Mouse (Mus musculus) layer of hippocampus, adult 2 months (tissue): ENCODE results near the gene Gm20765. TPM values are rescaled to one million over a fixed set of nuclear protein-coding genes. Genes with fewer than 3 reads are reported as not detected.
"Not testable (repeated sequence)": the region's sequence is repeated elsewhere in the genome, so short reads cannot be mapped to it uniquely, and the experiment has no call there.

Experiments
- DNase-seq, 2 experiments: peaks; one replicate each; pipeline ENCODE4 v3.0.0; 2022; ENCODE audit warnings: low spot score in 2 of 2
- H3K27ac ChIP-seq: fragments of 200-600 bp; 2 replicates; pipeline ENCODE4 v1.8.1; 2022
- H3K4me3 ChIP-seq: fragments of 200-600 bp; 2 replicates; pipeline ENCODE4 v1.8.1; 2022; ENCODE audit warnings: mild to moderate bottlenecking
- CTCF ChIP-seq: fragments of 200-600 bp; conservative IDR thresholded peaks from 2 replicates; pipeline ENCODE4 v1.8.1; 2022; ENCODE audit warnings: antibody characterized with exemption, mild to moderate bottlenecking, moderate library complexity
- long read RNA-seq, 2 experiments: library from polyadenylated mRNA; stranded (forward); transcript quantifications; one replicate each; pipeline ENCODE4 v2.0.0; 2021; ENCODE audit warnings: borderline mapping rate in 2 of 2
- total RNA-seq, 2 experiments: library from RNA; stranded (reverse); gene quantifications; 2 replicates each; pipeline ENCODE4 v1.2.3; 2021

The Gm20765 gene
- total RNA-seq, result not detected
- long read RNA-seq, experiment 1, result 0 reads
- long read RNA-seq, experiment 2, result 0 reads

DNA sequence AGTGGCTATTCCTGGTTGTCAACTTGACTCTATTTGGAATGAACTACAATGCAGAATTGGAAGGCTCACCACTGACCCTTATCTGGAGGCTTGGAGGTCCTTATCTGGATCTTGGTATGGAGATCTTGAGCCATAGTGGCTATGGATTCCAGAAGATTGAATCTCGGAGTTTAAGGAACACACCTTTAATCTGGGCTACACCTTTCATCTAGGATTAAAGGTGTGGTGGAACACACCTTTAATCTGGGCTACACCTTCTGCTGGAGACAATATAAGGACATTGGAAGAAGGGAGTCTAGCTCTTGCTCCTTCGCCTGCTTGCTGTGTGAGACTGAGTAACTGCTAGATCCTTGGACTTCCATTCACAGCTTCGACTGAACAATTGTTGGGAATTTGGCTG is at the start of gene Gm20765:
Gm20765 (plus strand) TSS at position 301 of the 400 bp plus-strand sequence.
- H3K4me3 ChIP-seq, H3K27ac ChIP-seq, DNase-seq: not testable (repeated sequence)

DNA sequence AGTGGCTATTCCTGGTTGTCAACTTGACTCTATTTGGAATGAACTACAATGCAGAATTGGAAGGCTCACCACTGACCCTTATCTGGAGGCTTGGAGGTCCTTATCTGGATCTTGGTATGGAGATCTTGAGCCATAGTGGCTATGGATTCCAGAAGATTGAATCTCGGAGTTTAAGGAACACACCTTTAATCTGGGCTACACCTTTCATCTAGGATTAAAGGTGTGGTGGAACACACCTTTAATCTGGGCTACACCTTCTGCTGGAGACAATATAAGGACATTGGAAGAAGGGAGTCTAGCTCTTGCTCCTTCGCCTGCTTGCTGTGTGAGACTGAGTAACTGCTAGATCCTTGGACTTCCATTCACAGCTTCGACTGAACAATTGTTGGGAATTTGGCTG is 42.6 kb upstream of the Gm20765 start, which contains the start of gene Gm21293:
Gm21293 (plus strand) TSS at position 301 of the 400 bp plus-strand sequence.
- DNase-seq, H3K4me3 ChIP-seq, H3K27ac ChIP-seq: not testable (repeated sequence)

DNA sequence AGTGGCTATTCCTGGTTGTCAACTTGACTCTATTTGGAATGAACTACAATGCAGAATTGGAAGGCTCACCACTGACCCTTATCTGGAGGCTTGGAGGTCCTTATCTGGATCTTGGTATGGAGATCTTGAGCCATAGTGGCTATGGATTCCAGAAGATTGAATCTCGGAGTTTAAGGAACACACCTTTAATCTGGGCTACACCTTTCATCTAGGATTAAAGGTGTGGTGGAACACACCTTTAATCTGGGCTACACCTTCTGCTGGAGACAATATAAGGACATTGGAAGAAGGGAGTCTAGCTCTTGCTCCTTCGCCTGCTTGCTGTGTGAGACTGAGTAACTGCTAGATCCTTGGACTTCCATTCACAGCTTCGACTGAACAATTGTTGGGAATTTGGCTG is 34.1 kb upstream of the Gm20765 start, which contains the start of gene Gm6763:
Gm6763 (plus strand) TSS at position 301 of the 400 bp plus-strand sequence.
- DNase-seq, H3K27ac ChIP-seq, H3K4me3 ChIP-seq: not testable (repeated sequence)

DNA sequence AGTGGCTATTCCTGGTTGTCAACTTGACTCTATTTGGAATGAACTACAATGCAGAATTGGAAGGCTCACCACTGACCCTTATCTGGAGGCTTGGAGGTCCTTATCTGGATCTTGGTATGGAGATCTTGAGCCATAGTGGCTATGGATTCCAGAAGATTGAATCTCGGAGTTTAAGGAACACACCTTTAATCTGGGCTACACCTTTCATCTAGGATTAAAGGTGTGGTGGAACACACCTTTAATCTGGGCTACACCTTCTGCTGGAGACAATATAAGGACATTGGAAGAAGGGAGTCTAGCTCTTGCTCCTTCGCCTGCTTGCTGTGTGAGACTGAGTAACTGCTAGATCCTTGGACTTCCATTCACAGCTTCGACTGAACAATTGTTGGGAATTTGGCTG is 25.6 kb upstream of the Gm20765 start, which contains the start of gene Gm8764:
Gm8764 (plus strand) TSS at position 301 of the 400 bp plus-strand sequence.
- not testable (repeated sequence) for H3K4me3 ChIP-seq, DNase-seq

DNA sequence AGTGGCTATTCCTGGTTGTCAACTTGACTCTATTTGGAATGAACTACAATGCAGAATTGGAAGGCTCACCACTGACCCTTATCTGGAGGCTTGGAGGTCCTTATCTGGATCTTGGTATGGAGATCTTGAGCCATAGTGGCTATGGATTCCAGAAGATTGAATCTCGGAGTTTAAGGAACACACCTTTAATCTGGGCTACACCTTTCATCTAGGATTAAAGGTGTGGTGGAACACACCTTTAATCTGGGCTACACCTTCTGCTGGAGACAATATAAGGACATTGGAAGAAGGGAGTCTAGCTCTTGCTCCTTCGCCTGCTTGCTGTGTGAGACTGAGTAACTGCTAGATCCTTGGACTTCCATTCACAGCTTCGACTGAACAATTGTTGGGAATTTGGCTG is 17.1 kb upstream of the Gm20765 start, which contains the start of gene Gm21304:
Gm21304 (plus strand) TSS at position 301 of the 400 bp plus-strand sequence.
- H3K27ac ChIP-seq, DNase-seq, H3K4me3 ChIP-seq: not testable (repeated sequence)

More for the DNA sequence above, 25.6 kb upstream of the Gm20765 start, which contains the start of gene Gm8764:
- H3K27ac ChIP-seq, result not testable (repeated sequence)

DNA sequence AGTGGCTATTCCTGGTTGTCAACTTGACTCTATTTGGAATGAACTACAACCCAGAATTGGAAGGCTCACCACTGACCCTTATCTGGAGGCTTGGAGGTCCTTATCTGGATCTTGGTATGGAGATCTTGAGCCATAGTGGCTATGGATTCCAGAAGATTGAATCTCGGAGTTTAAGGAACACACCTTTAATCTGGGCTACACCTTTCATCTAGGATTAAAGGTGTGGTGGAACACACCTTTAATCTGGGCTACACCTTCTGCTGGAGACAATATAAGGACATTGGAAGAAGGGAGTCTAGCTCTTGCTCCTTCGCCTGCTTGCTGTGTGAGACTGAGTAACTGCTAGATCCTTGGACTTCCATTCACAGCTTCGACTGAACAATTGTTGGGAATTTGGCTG is 8.6 kb upstream of the Gm20765 start, which contains the start of gene Gm21312:
Gm21312 (plus strand) TSS at position 301 of the 400 bp plus-strand sequence.
- H3K27ac ChIP-seq, DNase-seq, H3K4me3 ChIP-seq: not testable (repeated sequence)

DNA sequence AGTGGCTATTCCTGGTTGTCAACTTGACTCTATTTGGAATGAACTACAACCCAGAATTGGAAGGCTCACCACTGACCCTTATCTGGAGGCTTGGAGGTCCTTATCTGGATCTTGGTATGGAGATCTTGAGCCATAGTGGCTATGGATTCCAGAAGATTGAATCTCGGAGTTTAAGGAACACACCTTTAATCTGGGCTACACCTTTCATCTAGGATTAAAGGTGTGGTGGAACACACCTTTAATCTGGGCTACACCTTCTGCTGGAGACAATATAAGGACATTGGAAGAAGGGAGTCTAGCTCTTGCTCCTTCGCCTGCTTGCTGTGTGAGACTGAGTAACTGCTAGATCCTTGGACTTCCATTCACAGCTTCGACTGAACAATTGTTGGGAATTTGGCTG is 8.4 kb downstream of the Gm20765 start, which contains the start of gene Gm4340:
Gm4340 (plus strand) TSS at position 301 of the 400 bp plus-strand sequence.
- not testable (repeated sequence) for DNase-seq, H3K4me3 ChIP-seq, H3K27ac ChIP-seq

DNA sequence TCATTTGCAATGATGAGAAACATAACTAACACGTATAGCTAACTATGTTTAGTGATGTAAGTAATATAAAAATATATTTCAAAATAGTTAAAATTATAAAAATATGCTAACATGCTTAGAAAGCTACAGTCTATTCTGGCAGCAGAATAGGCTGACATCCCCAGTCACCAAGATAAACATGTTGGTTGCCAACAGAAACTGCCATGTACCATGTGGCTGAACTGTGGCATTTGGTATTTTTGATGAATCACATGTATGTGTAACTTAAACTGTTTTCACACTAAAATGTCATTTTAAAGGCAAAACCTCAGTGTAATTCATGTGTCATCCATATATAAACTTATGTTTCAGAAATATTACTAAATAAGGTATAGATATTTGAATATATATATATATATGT is 24.3 kb downstream of the Gm20765 start:
- Histone ChIP-seq H3K4me3 (no peak overlapping the region), H3K27ac (no peak overlapping the region)
- TF ChIP-seq CTCF, result no peak
- no peak for DNase-seq

DNA sequence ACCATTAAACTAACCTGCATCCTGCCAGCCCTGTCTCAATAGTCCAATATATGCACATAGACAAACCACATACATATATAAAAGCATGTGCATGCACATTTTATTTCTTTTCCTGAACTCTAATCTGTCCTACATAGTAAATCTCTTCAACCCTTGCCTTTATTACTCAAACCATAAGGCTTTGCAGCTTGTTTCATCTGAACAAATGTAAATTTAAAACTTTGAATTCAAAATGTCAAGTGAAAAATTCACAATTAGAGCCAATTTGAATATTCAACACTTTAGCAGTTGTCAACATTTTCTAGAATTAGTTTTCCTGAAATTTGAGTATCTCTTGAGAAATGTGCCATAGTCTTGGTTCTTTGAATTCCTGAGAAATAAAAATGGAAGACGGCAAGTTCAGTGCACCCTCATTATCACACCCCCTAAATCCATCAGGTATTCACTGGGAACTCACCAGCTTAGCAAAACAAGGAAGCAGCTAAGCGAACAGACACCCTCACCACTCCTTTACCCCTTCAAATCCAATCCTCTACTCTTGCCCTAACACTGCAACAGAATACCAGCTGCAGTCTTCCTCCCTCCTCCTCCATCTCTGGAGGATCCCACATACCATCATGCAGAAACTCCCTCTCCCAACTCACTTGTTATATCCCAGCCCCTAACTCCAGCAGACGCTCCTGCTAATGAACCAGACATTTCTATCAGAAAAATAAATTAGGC is 25.1 kb downstream of the Gm20765 start:
- no peak for TF ChIP-seq CTCF
- Histone ChIP-seq H3K27ac (no peak overlapping the region), H3K4me3 (no peak overlapping the region)
- no peak for DNase-seq

DNA sequence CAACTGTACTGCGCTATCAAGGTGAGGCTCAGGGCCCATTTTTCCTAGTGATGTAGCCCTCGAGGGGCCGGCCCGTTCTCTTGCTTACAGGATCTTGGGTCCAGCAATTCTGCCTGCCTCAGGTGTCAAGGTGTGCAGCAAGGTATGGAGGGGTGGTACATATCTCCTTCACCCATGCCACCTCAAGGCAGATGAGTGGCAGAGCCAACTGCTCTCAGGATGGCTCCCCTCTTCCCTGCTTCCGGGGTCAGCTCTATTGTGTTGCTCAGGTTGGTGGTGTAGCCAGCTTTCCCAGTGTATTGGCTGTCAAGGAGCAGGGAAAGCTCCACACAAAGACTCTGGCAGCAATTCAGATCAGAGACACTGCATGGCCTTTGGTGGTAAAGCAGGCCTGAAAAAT is 29.2 kb downstream of the Gm20765 start:
- Histone ChIP-seq H3K27ac (no peak overlapping the region), H3K4me3 (no peak overlapping the region)
- DNase-seq, result no peak
- no peak for TF ChIP-seq CTCF

DNA sequence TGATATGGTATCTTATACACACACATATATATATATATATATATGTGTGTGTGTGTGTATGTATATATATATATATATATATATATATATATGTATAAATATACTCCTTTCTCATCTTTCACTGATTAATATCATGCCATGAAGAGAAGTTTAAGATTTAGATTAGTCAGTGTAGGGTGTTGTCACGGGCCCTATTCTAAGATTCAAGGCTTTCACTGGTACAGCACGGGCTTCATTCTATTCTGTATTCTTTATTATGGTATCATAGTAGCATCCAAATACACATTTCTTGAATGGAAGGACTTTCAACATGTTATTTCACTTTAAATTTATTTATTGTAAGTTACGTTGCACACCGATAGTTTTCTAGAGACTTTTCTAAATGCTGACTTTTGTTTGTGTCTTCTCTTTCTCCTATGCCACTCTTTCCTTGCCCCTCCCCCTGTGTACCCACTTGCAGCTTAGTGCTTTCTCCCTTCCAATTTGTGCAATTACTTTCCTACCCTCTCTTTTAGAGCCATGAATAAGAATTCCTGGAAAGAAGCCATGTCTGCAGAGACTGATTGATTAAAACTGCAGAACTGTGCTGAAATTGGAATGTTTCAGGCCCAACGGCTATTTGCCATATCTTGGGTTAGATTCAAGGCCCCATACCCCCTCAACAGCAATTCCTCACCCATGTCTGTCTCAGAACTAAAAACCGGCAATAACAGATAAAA is 35.1 kb downstream of the Gm20765 start:
- TF ChIP-seq CTCF, result no peak
- DNase-seq, result no peak
- Histone ChIP-seq H3K4me3 (no peak overlapping the region), H3K27ac (no peak overlapping the region)

Other genes with a start within 250 kb of the Gm20765 start
- not detected for gene Gm21293, start 42.5 kb upstream of the Gm20765 start, total RNA-seq
- gene Gm6763, start 34.0 kb upstream of the Gm20765 start, total RNA-seq, result not detected
- not detected for gene Gm8764, start 25.5 kb upstream of the Gm20765 start, total RNA-seq
- not detected for gene Gm21304, start 17.0 kb upstream of the Gm20765 start, total RNA-seq
- not detected for gene Gm21312, start 8.5 kb upstream of the Gm20765 start, total RNA-seq
- gene Gm4340, start 8.5 kb downstream of the Gm20765 start, total RNA-seq, result not detected